Mouse (Mus musculus) bone marrow, adult 2 months (tissue): ENCODE results near the gene L3mbtl3.

ENCODE experiments used
- CTCF ChIP-seq: fragments of 200-500 bp; IDR thresholded peaks from 2 replicates; pipeline ENCODE4 v1.5.1; 2011; ENCODE audit warnings: low read length, control low read depth; ENCODE audit not compliant: control insufficient read depth, insufficient read depth
- POLR2A ChIP-seq: fragments of 200-500 bp; IDR thresholded peaks from 2 replicates; pipeline ENCODE4 v1.6.1; 2011; ENCODE audit warnings: low read depth, mild to moderate bottlenecking, control low read depth, low read length, borderline replicate concordance; ENCODE audit not compliant: control insufficient read depth

GRCm38 (mm10) chr10:26320679-26321078 is 55.1 kb downstream of the L3mbtl3 start:
- no peak for TF ChIP-seq POLR2A
- no peak for TF ChIP-seq CTCF
